ENCODE assay signal across 7 mouse cellular contexts in genomic region chr15:86053890-86054536, GRCm38 (mm10). TPM values are rescaled to one million over a fixed set of nuclear protein-coding genes. Genes with fewer than 3 reads are reported as not detected.
DNase-seq lines count a peak whose midpoint lies in the region; ATAC-seq lines count a peak whose summit lies in the region.

No protein-coding gene starts in this region.

- H3K9ac ChIP-seq in forebrain, embryonic 12.5 days = no peak overlapping the region

- H3K4me1 ChIP-seq in forebrain, embryonic 12.5 days = peaks cover 16% of the 10 kb centered on the region; the same call in 1 of the 2 replicates

- peak; percentile 55 for DNase-seq in Muller cell, postnatal 12 days (ENCODE audit: inconsistent ontology term)
- peak; percentile 82 for DNase-seq in c-Kit-positive CD71-positive TER-119-negative erythroid progenitor cells, embryonic 14.5 days (ENCODE audit: low read depth)
- peak; percentile 90 for DNase-seq in heart, postnatal 4 days
- peak; percentile 66 for DNase-seq in left cerebral cortex, adult 11 months (ENCODE audit: low spot score)
- DNase-seq in right cerebral cortex, postnatal 4 days = peak; percentile 91

- ATAC-seq in forebrain, embryonic 12.5 days (ENCODE audit: low FRiP score) = peak; percentile 10; the same call in 1 of the 2 replicates
- ATAC-seq in megakaryocyte, adult 5-6 weeks (ENCODE audit: poor library complexity, severe bottlenecking) = peak; percentile 53

- no peak overlapping the region for H3K4me2 ChIP-seq in forebrain, embryonic 12.5 days

- H3K4me3 ChIP-seq in forebrain, embryonic 12.5 days (replicated peaks) = no peak overlapping the region

- H3K27me3 ChIP-seq in forebrain, embryonic 12.5 days = 0 out of 2 replicates have a peak, but pooled peaks cover 20% of the 10 kb centered on the region

- 30% methylated on average over 2 of the region's 2 CpGs for WGBS in forebrain, embryonic 12.5 days

- H3K36me3 ChIP-seq in forebrain, embryonic 12.5 days (replicated peaks) = no peaks in the 10 kb centered on the region

- H3K27ac ChIP-seq in forebrain, embryonic 12.5 days = no peak overlapping the region

- H3K9me3 ChIP-seq in forebrain, embryonic 12.5 days = no peaks in the 10 kb centered on the region

RNA-seq across cellular contexts. Expression of gene Gramd4, which starts 3.5 kb away (rescaled TPM):
- polyA plus RNA-seq in forebrain, embryonic 12.5 days (2016; fragmentation: Nextera tagmentation; extraction: Ambion mirVana) = 33.4 and 36.6 TPM in 2 replicates
- total RNA-seq in heart, postnatal 4 days (2021) = 10 to 100 TPM; 30.1 to 33.6 TPM
- total RNA-seq in megakaryocyte, adult 5-6 weeks (2015) = 11.5 and 13.1 TPM in 2 replicates
- total RNA-seq in megakaryocyte, adult 5-6 weeks (2017) = 36.8 and 46.0 TPM in 2 replicates

RNA-seq across cellular contexts. Expression of gene Celsr1, which starts 20.4 kb away (rescaled TPM):
- 7.3 and 7.9 TPM in 2 replicates for polyA plus RNA-seq in forebrain, embryonic 12.5 days (2016; fragmentation: Nextera tagmentation; extraction: Ambion mirVana)
- total RNA-seq in heart, postnatal 4 days (2021) = 10 to 100 TPM; 20.0 to 21.3 TPM
- 1.0 and 1.2 TPM in 2 replicates for total RNA-seq in megakaryocyte, adult 5-6 weeks (2015)
- total RNA-seq in megakaryocyte, adult 5-6 weeks (2017) = 1.2 and 4.4 TPM in 2 replicates
